Mouse (Mus musculus) neural tube, embryonic 13.5 days (tissue): ENCODE results near the gene Tex35. TPM values are rescaled to one million over a fixed set of nuclear protein-coding genes. Genes with fewer than 3 reads are reported as not detected.

ENCODE experiments used
- ATAC-seq: fragments of 200-750 bp; cut with Nextera tagmentation; 2 replicates; pipeline ENCODE4 v1.8.0; 2017; ENCODE audit warnings: low read depth, mild to moderate bottlenecking, moderate TSS enrichment, moderate library complexity
- H3K27ac ChIP-seq: fragments of 300-500 bp; sonication (generic); replicated peaks from 2 replicates; pipeline ENCODE4 v1.5.1; 2015; ENCODE audit warnings: moderate library complexity, mild to moderate bottlenecking, inconsistent platforms
- H3K27me3 ChIP-seq: fragments of 300-500 bp; sonication (generic); 2 replicates; pipeline ENCODE4 v1.6.1; 2015; ENCODE audit warnings: mild to moderate bottlenecking, inconsistent platforms
- H3K36me3 ChIP-seq: fragments of 300-500 bp; sonication (generic); 2 replicates; pipeline ENCODE4 v1.6.1; 2015; ENCODE audit warnings: mild to moderate bottlenecking, inconsistent platforms
- H3K4me1 ChIP-seq: fragments of 300-500 bp; sonication (generic); replicated peaks from 2 replicates; pipeline ENCODE4 v1.6.1; 2015; ENCODE audit warnings: inconsistent platforms
- H3K4me2 ChIP-seq: fragments of 300-500 bp; sonication (generic); 2 replicates; pipeline ENCODE4 v1.6.1; 2015; ENCODE audit warnings: inconsistent platforms, mild to moderate bottlenecking, moderate library complexity
- H3K4me3 ChIP-seq: fragments of 300-500 bp; sonication (generic); 2 replicates; pipeline ENCODE4 v1.5.1; 2015; ENCODE audit warnings: mild to moderate bottlenecking, inconsistent platforms
- H3K9ac ChIP-seq: fragments of 300-500 bp; sonication (generic); 2 replicates; pipeline ENCODE4 v1.6.1; 2015; ENCODE audit warnings: moderate library complexity, mild to moderate bottlenecking, inconsistent platforms
- H3K9me3 ChIP-seq: fragments of 300-500 bp; sonication (generic); 2 replicates; pipeline ENCODE4 v1.6.1; 2016; ENCODE audit warnings: inconsistent platforms
- WGBS: fragments of 180-500 bp; shearing (Covaris S2); methylation state at CpG from one replicate; pipeline ENCODE4 v1.1.7; 2015; 5-methylcytosine and 5-hydroxymethylcytosine counted together
- polyA plus RNA-seq: library from polyadenylated mRNA; unstranded; fragments of >200 nt; fragmentation: Nextera tagmentation; extraction: Ambion mirVana; gene quantifications from 2 replicates; pipeline ENCODE4 v1.2.1, GENCODE M21; 2015

Tex35 gene
- polyA plus RNA-seq, 1 experiment from 2014 or later = not detected

GRCm38 (mm10) chr1:157080071-157080470, 28.4 kb downstream of the Tex35 start:
- Histone ChIP-seq H3K4me2 (no peak overlapping the region), H3K4me1 (peaks cover 19% of the 10 kb centered on the region; the same call in 1 of the 2 replicates), H3K9ac (no peak overlapping the region), H3K4me3 (no peak overlapping the region), H3K27me3 (no peaks in the 10 kb centered on the region), H3K27ac (no peak overlapping the region), H3K36me3 (no peaks in the 10 kb centered on the region), H3K9me3 (no peaks in the 10 kb centered on the region)
- 70% methylated on average over 7 of the region's 7 CpGs for WGBS
- no peak for ATAC-seq

GRCm38 (mm10) chr1:157079384-157080025, 29.0 kb downstream of the Tex35 start:
- H3K4me2 ChIP-seq = no peak overlapping the region
- no peaks in the 10 kb centered on the region for H3K27me3 ChIP-seq
- no peak overlapping the region for H3K27ac ChIP-seq
- H3K36me3 ChIP-seq = no peaks in the 10 kb centered on the region
- H3K4me1 ChIP-seq = peaks cover 20% of the 10 kb centered on the region; the same call in 1 of the 2 replicates
- ATAC-seq = no peak
- no peaks in the 10 kb centered on the region for H3K9me3 ChIP-seq
- no peak overlapping the region for H3K4me3 ChIP-seq
- 33% methylated on average over 11 of the region's 11 CpGs for WGBS
- no peak overlapping the region for H3K9ac ChIP-seq

- ATAC-seq = peak; percentile 11; the same call in 1 of the 2 replicates
- no peak overlapping the region for H3K4me3 ChIP-seq
- no peaks in the 10 kb centered on the region for H3K27me3 ChIP-seq
- 57% methylated on average over 43 of the region's 43 CpGs for WGBS
- H3K36me3 ChIP-seq = no peaks in the 10 kb centered on the region
- H3K9ac ChIP-seq = no peak overlapping the region
- no peaks in the 10 kb centered on the region for H3K9me3 ChIP-seq
- no peak overlapping the region for H3K27ac ChIP-seq
- peaks cover 20% of the 10 kb centered on the region; the same call in 1 of the 2 replicates for H3K4me1 ChIP-seq
- H3K4me2 ChIP-seq = no peak overlapping the region; the same call in 1 of the 2 replicates
Observed at GRCm38 (mm10) chr1:157076781-157077705, 31.4 kb downstream of the Tex35 start.

- Histone ChIP-seq H3K4me2 (no peak overlapping the region), H3K36me3 (no peaks in the 10 kb centered on the region), H3K27me3 (no peaks in the 10 kb centered on the region), H3K4me1 (peaks cover 20% of the 10 kb centered on the region; the same call in 1 of the 2 replicates), H3K27ac (no peak overlapping the region), H3K4me3 (no peak overlapping the region), H3K9me3 (no peaks in the 10 kb centered on the region), H3K9ac (no peak overlapping the region)
- peak; percentile 59; the same call in 1 of the 2 replicates for ATAC-seq
- 5% methylated on average over 14 of the region's 15 CpGs for WGBS
Observed at GRCm38 (mm10) chr1:157076257-157076656, 32.2 kb downstream of the Tex35 start.

GRCm38 (mm10) chr1:157074937-157075336, 33.5 kb downstream of the Tex35 start:
- no peak overlapping the region for H3K4me2 ChIP-seq
- H3K4me1 ChIP-seq = peaks cover 20% of the 10 kb centered on the region; the same call in 1 of the 2 replicates
- no peaks in the 10 kb centered on the region for H3K36me3 ChIP-seq
- no peak overlapping the region for H3K4me3 ChIP-seq
- WGBS = 58% methylated on average over 7 of the region's 7 CpGs
- no peaks in the 10 kb centered on the region for H3K27me3 ChIP-seq
- no peak for ATAC-seq
- H3K27ac ChIP-seq = no peak overlapping the region
- H3K9me3 ChIP-seq = no peaks in the 10 kb centered on the region
- H3K9ac ChIP-seq = no peak overlapping the region

- Histone ChIP-seq H3K9ac (no peak overlapping the region), H3K27ac (no peak overlapping the region), H3K36me3 (no peaks in the 10 kb centered on the region), H3K9me3 (no peaks in the 10 kb centered on the region), H3K4me3 (no peak overlapping the region), H3K4me2 (no peak overlapping the region), H3K27me3 (no peaks in the 10 kb centered on the region), H3K4me1 (peaks cover 14% of the 10 kb centered on the region; the same call in 1 of the 2 replicates)
- ATAC-seq = no peak
- WGBS = 87% methylated on average over 6 of the region's 6 CpGs
Observed at GRCm38 (mm10) chr1:157074371-157074770, 34.1 kb downstream of the Tex35 start.

GRCm38 (mm10) chr1:157073592-157073991, 34.9 kb downstream of the Tex35 start:
- Histone ChIP-seq H3K27ac (no peak overlapping the region), H3K9ac (no peak overlapping the region), H3K27me3 (no peaks in the 10 kb centered on the region), H3K4me1 (peaks cover 11% of the 10 kb centered on the region; the same call in 1 of the 2 replicates), H3K4me3 (no peak overlapping the region), H3K36me3 (no peaks in the 10 kb centered on the region), H3K4me2 (no peak overlapping the region), H3K9me3 (no peaks in the 10 kb centered on the region)
- WGBS = 73% methylated on average over 4 of the region's 4 CpGs
- ATAC-seq = no peak

- Histone ChIP-seq H3K27me3 (no peaks in the 10 kb centered on the region), H3K4me2 (no peak overlapping the region), H3K27ac (peak overlapping the region; percentile 6; the same call in 1 of the 2 replicates), H3K36me3 (no peaks in the 10 kb centered on the region), H3K9me3 (no peaks in the 10 kb centered on the region), H3K4me3 (no peak overlapping the region), H3K9ac (no peak overlapping the region), H3K4me1 (peaks cover 12% of the 10 kb centered on the region; the same call in 1 of the 2 replicates)
- 56% methylated on average over 15 of the region's 15 CpGs for WGBS
- ATAC-seq = no peak
Observed at GRCm38 (mm10) chr1:157069181-157069828, 39.2 kb downstream of the Tex35 start.

GRCm38 (mm10) chr1:157068316-157068715, 40.2 kb downstream of the Tex35 start:
- Histone ChIP-seq H3K4me3 (no peak overlapping the region), H3K27ac (no peak overlapping the region)
- ATAC-seq = no peak

GRCm38 (mm10) chr1:157065819-157066730, 42.4 kb downstream of the Tex35 start:
- Histone ChIP-seq H3K36me3 (no peaks in the 10 kb centered on the region), H3K4me3 (no peak overlapping the region), H3K4me1 (peaks cover 22% of the 10 kb centered on the region; the same call in 1 of the 2 replicates), H3K9ac (no peak overlapping the region), H3K27me3 (no peaks in the 10 kb centered on the region), H3K4me2 (no peak overlapping the region), H3K9me3 (no peaks in the 10 kb centered on the region), H3K27ac (no peak overlapping the region)
- 73% methylated on average over 12 of the region's 12 CpGs for WGBS
- ATAC-seq = no peak

More at GRCm38 (mm10) chr1:157068316-157068715, 40.2 kb downstream of the Tex35 start:
- Histone ChIP-seq H3K27me3 (no peaks in the 10 kb centered on the region), H3K4me1 (peaks cover 19% of the 10 kb centered on the region; the same call in 1 of the 2 replicates), H3K4me2 (no peak overlapping the region), H3K9me3 (no peaks in the 10 kb centered on the region), H3K36me3 (no peaks in the 10 kb centered on the region), H3K9ac (no peak overlapping the region)
